Mouse (Mus musculus) effector memory CD4-positive, alpha-beta T cell, adult 7 months (primary cell): ENCODE measurements around the gene Rchy1. TPM values are rescaled to one million over a fixed set of nuclear protein-coding genes. Genes with fewer than 3 reads are reported as not detected.

Experiments used
- polyA plus RNA-seq: library from polyadenylated mRNA; unstranded; fragments of 100-300 nt; shearing (Covaris generic); gene quantifications from one replicate; pipeline ENCODE4 v1.2.1, GENCODE M21; 2017

The Rchy1 gene
- polyA plus RNA-seq = 107 TPM

DNA sequence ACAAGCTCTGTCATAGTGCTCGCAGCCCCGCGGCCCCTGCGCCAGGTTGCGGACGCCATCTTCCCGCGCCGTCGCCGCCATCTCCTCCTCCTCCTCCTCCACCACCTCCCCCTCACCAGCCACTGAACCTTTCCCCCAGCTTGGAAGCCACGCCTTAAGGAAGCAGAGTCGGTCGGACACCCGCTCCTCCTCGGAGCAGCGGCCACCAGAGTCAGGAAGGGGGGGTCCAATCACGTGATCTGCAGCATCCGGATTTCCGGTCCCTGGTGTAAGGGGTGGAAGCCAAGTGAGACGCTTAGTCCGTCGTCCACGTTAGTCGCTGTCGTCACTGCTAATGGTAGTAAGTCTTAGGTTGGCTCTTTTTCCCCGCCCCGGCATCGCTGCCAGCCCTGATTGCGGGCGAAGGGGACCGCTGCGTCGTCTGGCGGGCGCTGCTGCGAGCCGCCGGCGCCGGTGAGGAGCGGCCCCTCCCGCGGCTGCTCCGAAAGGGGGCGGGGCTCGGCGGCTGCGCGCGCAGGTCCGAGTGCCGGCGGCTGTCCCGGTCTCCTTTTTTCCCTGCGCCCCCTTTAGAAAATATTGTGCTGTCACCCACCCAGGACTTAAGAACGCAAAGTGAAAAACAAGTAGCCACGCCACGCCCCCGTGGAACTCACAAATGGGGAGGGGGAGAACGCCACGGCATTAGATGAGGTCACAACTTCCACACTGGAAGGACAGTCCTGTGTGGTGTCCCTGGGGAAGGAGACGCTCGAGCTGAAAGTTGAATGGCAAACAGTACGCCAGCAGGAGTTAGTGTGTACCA lies at the start of gene Rchy1:
Gene Rchy1 (minus strand): TSS at position 430 of the 802 bp plus-strand sequence.

DNA sequence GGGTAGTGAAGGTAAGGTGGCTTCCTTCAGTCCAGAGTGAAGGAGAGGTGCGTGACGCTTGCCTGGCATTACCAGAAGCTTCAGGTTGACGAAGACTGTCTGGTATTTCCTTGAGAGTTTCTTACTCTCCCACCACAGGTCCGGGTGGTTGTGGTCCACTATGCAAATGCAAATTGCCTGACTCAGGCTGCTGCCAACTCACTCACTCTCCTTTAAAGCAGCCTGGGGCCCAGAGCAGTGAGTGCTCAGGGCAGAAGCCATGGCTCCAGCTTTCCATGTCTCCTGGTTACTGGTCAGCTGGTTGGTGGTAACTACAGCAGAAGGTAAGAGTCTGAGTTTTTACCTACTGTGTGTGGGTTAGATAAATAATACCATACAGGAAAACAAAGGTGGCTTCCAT lies 24.4 kb upstream of the Rchy1 start, which contains the start of gene Odaph:
Gene Odaph (plus strand): TSS at position 240 of the 400 bp plus-strand sequence.

Other genes with a start within 250 kb of the Rchy1 start
- gene Odaph, start 24.4 kb upstream of the Rchy1 start, polyA plus RNA-seq = not detected
- gene Cdkl2, start 80.8 kb upstream of the Rchy1 start, polyA plus RNA-seq = 3.8 TPM
- 191 TPM for gene G3bp2, start 120.7 kb upstream of the Rchy1 start, polyA plus RNA-seq
- gene Uso1, start 174.9 kb upstream of the Rchy1 start, polyA plus RNA-seq = 44.1 TPM